Mouse (Mus musculus): ENCODE results near the gene Colca2. TPM values are rescaled to one million over a fixed set of nuclear protein-coding genes. Genes with fewer than 3 reads are reported as not detected.
A peak's percentile ranks its signal among the peaks of the same experiment; 100 is the strongest.

Gene Colca2
- polyA plus RNA-seq, 1 experiment from 2014 or later = 6.7 TPM

- H3K36me3 ChIP-seq = no peaks in the 10 kb centered on the region
- 81% methylated on average over 3 of the region's 3 CpGs for WGBS
- no peak overlapping the region for H3K4me2 ChIP-seq
- no peak overlapping the region for H3K27ac ChIP-seq
- no peaks in the 10 kb centered on the region for H3K4me1 ChIP-seq
- H3K9me3 ChIP-seq = no peaks in the 10 kb centered on the region
- H3K27me3 ChIP-seq (replicated peaks) = no peaks in the 10 kb centered on the region
- no peak for ATAC-seq (ENCODE audit: insufficient read depth, low FRiP score, low read depth)
- H3K9ac ChIP-seq = no peak overlapping the region
- H3K4me3 ChIP-seq (replicated peaks) = no peak overlapping the region
Measured at GRCm38 (mm10) chr9:51306351-51306750, 28.0 kb upstream of the Colca2 start.

- ATAC-seq (ENCODE audit: insufficient read depth, low FRiP score, low read depth) = no peak
- Histone ChIP-seq H3K27me3 (replicated peaks) (no peaks in the 10 kb centered on the region), H3K27ac (no peak overlapping the region), H3K4me3 (replicated peaks) (no peak overlapping the region), H3K36me3 (no peaks in the 10 kb centered on the region), H3K4me1 (no peaks in the 10 kb centered on the region), H3K9ac (no peak overlapping the region), H3K9me3 (no peaks in the 10 kb centered on the region), H3K4me2 (no peak overlapping the region)
- 77% methylated on average over 3 of the region's 3 CpGs for WGBS
Measured at GRCm38 (mm10) chr9:51305146-51305545, 26.8 kb upstream of the Colca2 start.

- 69% methylated on average over 5 of the region's 5 CpGs for WGBS
Measured at GRCm38 (mm10) chr9:51303980-51304379, 25.6 kb upstream of the Colca2 start.

GRCm38 (mm10) chr9:51293541-51293940, 15.2 kb upstream of the Colca2 start:
- Histone ChIP-seq H3K36me3 (no peaks in the 10 kb centered on the region), H3K4me2 (no peak overlapping the region), H3K4me1 (no peaks in the 10 kb centered on the region), H3K4me3 (replicated peaks) (no peak overlapping the region), H3K27me3 (replicated peaks) (no peaks in the 10 kb centered on the region), H3K9me3 (no peaks in the 10 kb centered on the region), H3K27ac (no peak overlapping the region), H3K9ac (no peak overlapping the region)
- no peak for ATAC-seq (ENCODE audit: insufficient read depth, low FRiP score, low read depth)
- whole genome bisulfite sequencing = 60% methylated on average over 8 of the region's 8 CpGs

More at GRCm38 (mm10) chr9:51303980-51304379, 25.6 kb upstream of the Colca2 start:
- Histone ChIP-seq H3K4me2 (no peak overlapping the region), H3K9me3 (no peaks in the 10 kb centered on the region), H3K27me3 (replicated peaks) (no peaks in the 10 kb centered on the region), H3K36me3 (no peaks in the 10 kb centered on the region), H3K4me3 (replicated peaks) (no peak overlapping the region), H3K9ac (no peak overlapping the region), H3K27ac (no peak overlapping the region), H3K4me1 (no peaks in the 10 kb centered on the region)
- no peak for ATAC-seq (ENCODE audit: insufficient read depth, low FRiP score, low read depth)

GRCm38 (mm10) chr9:51292674-51293073, 14.3 kb upstream of the Colca2 start:
- H3K4me2 ChIP-seq = no peak overlapping the region

GRCm38 (mm10) chr9:51290980-51291379, 12.6 kb upstream of the Colca2 start:
- Histone ChIP-seq H3K4me3 (replicated peaks) (no peak overlapping the region), H3K27me3 (replicated peaks) (no peaks in the 10 kb centered on the region), H3K36me3 (no peaks in the 10 kb centered on the region), H3K4me2 (no peak overlapping the region), H3K9ac (no peak overlapping the region), H3K4me1 (no peaks in the 10 kb centered on the region), H3K27ac (no peak overlapping the region), H3K9me3 (no peaks in the 10 kb centered on the region)
- no peak for ATAC-seq (ENCODE audit: insufficient read depth, low FRiP score, low read depth)
- WGBS = 60% methylated on average over 4 of the region's 4 CpGs

More at GRCm38 (mm10) chr9:51292674-51293073, 14.3 kb upstream of the Colca2 start:
- Histone ChIP-seq H3K36me3 (no peaks in the 10 kb centered on the region), H3K4me1 (no peaks in the 10 kb centered on the region), H3K27me3 (replicated peaks) (no peaks in the 10 kb centered on the region), H3K9me3 (no peaks in the 10 kb centered on the region), H3K4me3 (replicated peaks) (no peak overlapping the region), H3K27ac (no peak overlapping the region), H3K9ac (no peak overlapping the region)
- peak; percentile 27; the same call in 1 of the 2 replicates for ATAC-seq (ENCODE audit: insufficient read depth, low FRiP score, low read depth)
- WGBS = 25% methylated on average over 4 of the region's 4 CpGs

GRCm38 (mm10) chr9:51286079-51286478, 7.7 kb upstream of the Colca2 start:
- no peaks in the 10 kb centered on the region for H3K36me3 ChIP-seq
- H3K27ac ChIP-seq = no peak overlapping the region
- no peak overlapping the region for H3K4me3 ChIP-seq (replicated peaks)
- no peaks in the 10 kb centered on the region for H3K9me3 ChIP-seq
- H3K4me2 ChIP-seq = no peak overlapping the region
- 40% methylated on average over 2 of the region's 2 CpGs for WGBS
- no peak overlapping the region for H3K9ac ChIP-seq
- H3K27me3 ChIP-seq (replicated peaks) = no peaks in the 10 kb centered on the region
- ATAC-seq (ENCODE audit: insufficient read depth, low FRiP score, low read depth) = no peak
- no peaks in the 10 kb centered on the region for H3K4me1 ChIP-seq

GRCm38 (mm10) chr9:51277834-51278498, 403 bp downstream of the Colca2 start:
- H3K27ac ChIP-seq = peak overlapping the region; percentile 71
- no peaks in the 10 kb centered on the region for H3K27me3 ChIP-seq (replicated peaks)
- WGBS = 21% methylated on average over 13 of the region's 13 CpGs
- 0 out of 2 replicates have a peak overlapping the region, but pooled peaks have one; percentile 33 for H3K9ac ChIP-seq
- no peaks in the 10 kb centered on the region for H3K36me3 ChIP-seq
- peaks cover 11% of the 10 kb centered on the region; the same call in 1 of the 2 replicates for H3K4me1 ChIP-seq
- 0 out of 2 replicates have a peak, but pooled peaks have one; percentile 2 for ATAC-seq (ENCODE audit: insufficient read depth, low FRiP score, low read depth)
- peak overlapping the region; percentile 74 for H3K4me2 ChIP-seq
- no peaks in the 10 kb centered on the region for H3K9me3 ChIP-seq
- peak overlapping the region; percentile 57 for H3K4me3 ChIP-seq (replicated peaks)

- Histone ChIP-seq H3K27ac (peak overlapping the region; percentile 38; the same call in 1 of the 2 replicates), H3K27me3 (replicated peaks) (no peaks in the 10 kb centered on the region), H3K4me2 (no peak overlapping the region), H3K9me3 (no peaks in the 10 kb centered on the region), H3K36me3 (no peaks in the 10 kb centered on the region), H3K9ac (no peak overlapping the region), H3K4me1 (peaks cover 11% of the 10 kb centered on the region; the same call in 1 of the 2 replicates), H3K4me3 (replicated peaks) (no peak overlapping the region)
- WGBS = 22% methylated on average over 4 of the region's 4 CpGs
- ATAC-seq (ENCODE audit: insufficient read depth, low FRiP score, low read depth) = peak; percentile 56
Measured at GRCm38 (mm10) chr9:51274678-51275077, 3.7 kb downstream of the Colca2 start.

- 61% methylated on average over 9 of the region's 9 CpGs for WGBS
- H3K9me3 ChIP-seq = no peaks in the 10 kb centered on the region
Measured at GRCm38 (mm10) chr9:51273581-51274154, 4.7 kb downstream of the Colca2 start.

GRCm38 (mm10) chr9:51272102-51272501, 6.3 kb downstream of the Colca2 start:
- no peak for ATAC-seq (ENCODE audit: insufficient read depth, low FRiP score, low read depth)
- Histone ChIP-seq H3K4me2 (no peak overlapping the region), H3K36me3 (no peaks in the 10 kb centered on the region), H3K27me3 (replicated peaks) (no peaks in the 10 kb centered on the region), H3K4me1 (peaks cover 6% of the 10 kb centered on the region; the same call in 1 of the 2 replicates), H3K9ac (no peak overlapping the region), H3K27ac (peak overlapping the region; percentile 48; the same call in 1 of the 2 replicates), H3K4me3 (replicated peaks) (no peak overlapping the region), H3K9me3 (no peaks in the 10 kb centered on the region)
- 53% methylated on average over 5 of the region's 5 CpGs for WGBS

More at GRCm38 (mm10) chr9:51273581-51274154, 4.7 kb downstream of the Colca2 start:
- H3K27ac ChIP-seq = peak overlapping the region; percentile 40; the same call in 1 of the 2 replicates
- no peaks in the 10 kb centered on the region for H3K27me3 ChIP-seq (replicated peaks)
- no peak for ATAC-seq (ENCODE audit: insufficient read depth, low FRiP score, low read depth)
- H3K36me3 ChIP-seq = no peaks in the 10 kb centered on the region
- no peak overlapping the region for H3K4me3 ChIP-seq (replicated peaks)
- no peak overlapping the region for H3K9ac ChIP-seq
- no peak overlapping the region for H3K4me2 ChIP-seq
- H3K4me1 ChIP-seq = peaks cover 11% of the 10 kb centered on the region; the same call in 1 of the 2 replicates

- H3K27ac ChIP-seq = no peak overlapping the region
- H3K9me3 ChIP-seq = no peaks in the 10 kb centered on the region
- peaks cover 6% of the 10 kb centered on the region; the same call in 1 of the 2 replicates for H3K4me1 ChIP-seq
- H3K4me2 ChIP-seq = no peak overlapping the region
- 69% methylated on average over 8 of the region's 8 CpGs for WGBS
- no peak for ATAC-seq (ENCODE audit: insufficient read depth, low FRiP score, low read depth)
- no peak overlapping the region for H3K9ac ChIP-seq
- H3K36me3 ChIP-seq = no peaks in the 10 kb centered on the region
- H3K27me3 ChIP-seq (replicated peaks) = no peaks in the 10 kb centered on the region
- H3K4me3 ChIP-seq (replicated peaks) = no peak overlapping the region
Measured at GRCm38 (mm10) chr9:51271073-51271472, 7.3 kb downstream of the Colca2 start.

Data from stomach, embryonic 15.5 days (tissue).